Mouse (Mus musculus) lung, postnatal 0 days (tissue): ENCODE results near the gene Trio. TPM values are rescaled to one million over a fixed set of nuclear protein-coding genes. Genes with fewer than 3 reads are reported as not detected.

Source experiments
- ATAC-seq: fragments of 200-750 bp; cut with Nextera tagmentation; 2 replicates; pipeline ENCODE4 v1.8.0; 2017; ENCODE audit warnings: moderate library complexity
- DNase-seq: peaks from one replicate; pipeline ENCODE4 v3.0.0-alpha.2; 2016; ENCODE audit warnings: low spot score
- H3K27ac ChIP-seq: fragments of 300-500 bp; sonication (generic); 2 replicates; pipeline ENCODE4 v1.5.1; 2014; ENCODE audit warnings: antibody characterized with exemption, mild to moderate bottlenecking, low read length, mixed read lengths
- H3K27me3 ChIP-seq: fragments of 300-500 bp; sonication (generic); replicated peaks from 2 replicates; pipeline ENCODE4 v1.6.1; 2014; ENCODE audit warnings: low read length, mixed read lengths; ENCODE audit not compliant: insufficient read depth
- H3K36me3 ChIP-seq: fragments of 300-500 bp; sonication (generic); 2 replicates; pipeline ENCODE4 v1.6.1; 2014; ENCODE audit warnings: low read length, mixed read lengths; ENCODE audit not compliant: insufficient read depth
- H3K4me1 ChIP-seq: fragments of 300-500 bp; sonication (generic); 2 replicates; pipeline ENCODE4 v1.6.1; 2014; ENCODE audit warnings: antibody characterized with exemption, low read depth, low read length, mixed read lengths; ENCODE audit not compliant: insufficient read depth
- H3K4me2 ChIP-seq: fragments of 300-500 bp; sonication (generic); replicated peaks from 2 replicates; pipeline ENCODE4 v1.6.1; 2014; ENCODE audit warnings: low read depth, mild to moderate bottlenecking, low read length, moderate library complexity, mixed read lengths
- H3K4me3 ChIP-seq: fragments of 300-500 bp; sonication (generic); 2 replicates; pipeline ENCODE4 v1.5.1; 2014; ENCODE audit warnings: low read depth, low read length
- H3K9ac ChIP-seq: fragments of 300-500 bp; sonication (generic); replicated peaks from 2 replicates; pipeline ENCODE4 v1.6.1; 2014; ENCODE audit warnings: low read depth, mild to moderate bottlenecking
- H3K9me3 ChIP-seq: fragments of 300-500 bp; sonication (generic); 2 replicates; pipeline ENCODE4 v1.6.1; 2016; ENCODE audit warnings: low read length, mixed read lengths
- CTCF ChIP-seq: IDR thresholded peaks from 2 replicates; pipeline ENCODE4 v1.5.1; 2016; ENCODE audit warnings: antibody characterized with exemption, mild to moderate bottlenecking
- EP300 ChIP-seq: IDR thresholded peaks from 2 replicates; pipeline ENCODE4 v1.6.1; 2016; ENCODE audit warnings: antibody characterized with exemption, mild to moderate bottlenecking, control low read depth
- WGBS: fragments of 180-500 bp; shearing (Covaris S2); extraction: QIAGEN DNeasy Blood & Tissue Kit; methylation state at CpG from one replicate; pipeline ENCODE4 v1.1.7; 2014; 5-methylcytosine and 5-hydroxymethylcytosine counted together
- polyA plus RNA-seq: library from polyadenylated mRNA; unstranded; fragments of >200 nt; fragmentation: Nextera tagmentation; extraction: Ambion mirVana; gene quantifications from 2 replicates; pipeline ENCODE4 v1.2.1, GENCODE M21; 2015

Trio gene
- polyA plus RNA-seq, 1 experiment from 2014 or later: 15.6 TPM

DNA sequence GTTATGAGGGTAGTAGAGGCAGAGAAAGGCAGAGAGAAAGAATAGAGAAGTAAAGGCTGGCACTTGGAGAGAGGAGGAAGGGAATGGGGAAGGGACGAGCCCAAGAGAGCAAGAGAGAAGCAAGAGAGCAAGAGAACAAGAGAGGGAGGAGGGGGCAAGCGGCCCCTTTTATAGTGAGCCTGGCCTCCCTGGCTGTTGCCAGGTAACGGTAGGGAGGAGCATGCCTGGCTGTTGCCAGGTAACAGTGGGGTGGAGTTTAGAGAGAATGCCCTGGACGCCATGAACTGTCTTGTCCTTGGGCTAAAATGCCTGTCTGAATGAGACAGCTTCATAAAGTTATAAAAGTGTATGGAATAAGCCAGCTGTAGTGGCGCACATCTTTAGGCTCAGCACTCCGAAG lies 34.8 kb upstream of the Trio start:
- WGBS: 61% methylated on average over 6 of the region's 6 CpGs
- H3K9ac ChIP-seq: no peak overlapping the region

DNA sequence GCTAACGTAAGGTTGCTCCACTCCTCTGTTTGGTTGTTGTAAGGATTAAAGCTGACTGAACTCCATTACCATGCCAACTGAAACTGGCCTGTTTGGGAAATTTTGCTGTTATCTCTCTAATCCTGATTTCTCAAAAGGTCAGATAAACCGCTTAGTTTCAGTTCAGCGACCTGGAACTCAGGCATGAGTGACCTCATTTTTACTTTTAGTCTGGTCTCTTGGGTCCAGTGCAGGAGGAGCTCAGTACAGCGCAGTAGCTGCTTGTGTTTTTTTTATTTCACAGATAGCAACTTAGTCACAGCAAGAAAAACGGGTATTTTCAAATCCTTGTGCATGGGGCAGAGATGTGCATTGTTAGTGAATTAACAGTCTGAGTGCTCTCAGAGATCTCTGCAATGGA lies 31.9 kb upstream of the Trio start:
- H3K27ac ChIP-seq: no peak overlapping the region
- ATAC-seq: no peak
- H3K27me3 ChIP-seq: no peaks in the 10 kb centered on the region
- TF ChIP-seq CTCF (no peak), EP300 (no peak)
- DNase-seq: no peak
- no peaks in the 10 kb centered on the region for H3K36me3 ChIP-seq
- no peak overlapping the region for H3K4me2 ChIP-seq
- no peak overlapping the region for H3K4me3 ChIP-seq
- no peaks in the 10 kb centered on the region for H3K4me1 ChIP-seq
- 56% methylated on average over 5 of the region's 5 CpGs for WGBS
- no peaks in the 10 kb centered on the region for H3K9me3 ChIP-seq
- H3K9ac ChIP-seq: no peak overlapping the region

More for the DNA sequence above, 34.8 kb upstream of the Trio start:
- no peaks in the 10 kb centered on the region for H3K4me1 ChIP-seq
- no peak overlapping the region for H3K4me3 ChIP-seq
- H3K27me3 ChIP-seq: no peaks in the 10 kb centered on the region
- H3K4me2 ChIP-seq: no peak overlapping the region
- ATAC-seq (no peak), DNase-seq (no peak)
- no peaks in the 10 kb centered on the region for H3K9me3 ChIP-seq
- no peak overlapping the region for H3K27ac ChIP-seq
- TF ChIP-seq EP300 (no peak), CTCF (no peak)
- no peaks in the 10 kb centered on the region for H3K36me3 ChIP-seq

DNA sequence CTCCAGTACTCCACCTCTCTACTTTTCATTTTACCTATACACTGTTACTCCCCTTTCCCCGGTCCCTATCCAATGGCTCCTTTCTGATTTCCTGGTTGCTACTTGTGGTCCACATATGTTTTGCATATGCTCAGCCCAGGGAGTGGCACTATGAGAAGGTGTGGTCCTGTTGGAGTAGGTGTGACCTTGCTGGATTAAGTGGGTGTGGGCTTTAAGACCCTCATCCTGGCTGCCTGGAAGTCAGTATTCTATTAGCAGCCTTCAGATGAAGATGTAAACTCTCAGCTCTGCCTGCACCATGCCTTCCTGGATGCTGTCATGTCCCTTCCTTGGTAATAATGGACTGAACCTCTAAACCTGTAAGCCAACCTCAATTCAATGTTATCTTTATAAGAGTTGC lies 29.1 kb upstream of the Trio start:
- H3K27me3 ChIP-seq: no peaks in the 10 kb centered on the region
- no peak overlapping the region for H3K9ac ChIP-seq
- TF ChIP-seq CTCF (no peak), EP300 (no peak)
- H3K27ac ChIP-seq: no peak overlapping the region
- ATAC-seq (no peak), DNase-seq (no peak)
- no peaks in the 10 kb centered on the region for H3K36me3 ChIP-seq
- no peaks in the 10 kb centered on the region for H3K9me3 ChIP-seq
- WGBS: 92% methylated on average over 1 of the region's 1 CpGs
- peaks cover 3% of the 10 kb centered on the region; the same call in 1 of the 2 replicates for H3K4me1 ChIP-seq
- H3K4me3 ChIP-seq: no peak overlapping the region
- no peak overlapping the region for H3K4me2 ChIP-seq

DNA sequence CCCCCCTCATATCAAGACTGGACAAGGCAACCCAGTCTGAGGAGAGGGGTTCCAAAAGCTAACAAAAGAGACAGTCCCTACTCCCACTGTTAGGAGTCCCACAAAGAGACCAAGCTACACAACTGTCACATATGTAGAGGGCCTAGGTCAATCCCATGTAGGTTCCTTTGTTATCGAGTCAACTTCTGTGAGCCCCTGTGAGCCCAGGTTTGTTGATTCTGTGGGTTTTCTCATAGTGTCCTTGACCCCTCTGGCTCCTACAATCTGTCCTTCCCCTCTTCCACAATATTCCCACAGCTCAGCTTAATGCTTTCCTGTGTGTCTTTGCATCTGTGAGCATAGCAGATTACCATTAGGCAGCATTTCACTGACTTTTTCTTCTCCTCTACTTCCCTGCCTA lies 28.5 kb upstream of the Trio start:
- no peak overlapping the region for H3K27ac ChIP-seq
- H3K9me3 ChIP-seq: no peaks in the 10 kb centered on the region
- peaks cover 3% of the 10 kb centered on the region; the same call in 1 of the 2 replicates for H3K4me1 ChIP-seq
- H3K4me3 ChIP-seq: no peak overlapping the region
- no peak for ATAC-seq
- WGBS: 22% methylated on average over 1 of the region's 1 CpGs
- no peaks in the 10 kb centered on the region for H3K36me3 ChIP-seq
- TF ChIP-seq CTCF (no peak), EP300 (no peak)
- no peak overlapping the region for H3K4me2 ChIP-seq
- no peak overlapping the region for H3K9ac ChIP-seq
- no peaks in the 10 kb centered on the region for H3K27me3 ChIP-seq
- no peak for DNase-seq

DNA sequence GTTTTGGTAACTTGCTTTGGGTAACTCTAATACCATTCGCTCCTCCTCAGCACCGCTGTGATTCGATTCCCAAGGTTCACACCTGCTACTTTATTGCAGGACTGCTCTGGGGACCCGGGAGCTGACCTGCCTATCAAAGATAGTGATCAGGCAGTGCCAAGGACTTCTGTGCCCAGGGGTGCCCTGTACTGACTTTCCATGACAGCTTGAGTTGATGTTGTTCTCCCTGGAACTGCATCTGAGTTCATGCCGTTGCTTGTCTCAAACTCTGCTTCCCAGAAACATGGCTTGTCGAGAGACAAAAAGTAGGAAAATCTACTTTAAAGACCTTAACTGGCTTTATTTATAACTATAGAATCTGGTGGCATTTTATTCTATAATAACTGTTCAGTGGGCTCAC lies 27.6 kb upstream of the Trio start:
- H3K4me3 ChIP-seq: no peak overlapping the region
- no peaks in the 10 kb centered on the region for H3K27me3 ChIP-seq
- ATAC-seq (no peak), DNase-seq (no peak)
- H3K36me3 ChIP-seq: no peaks in the 10 kb centered on the region
- H3K4me2 ChIP-seq: no peak overlapping the region
- H3K9me3 ChIP-seq: no peaks in the 10 kb centered on the region
- H3K4me1 ChIP-seq: peaks cover 3% of the 10 kb centered on the region; the same call in 1 of the 2 replicates
- no peak for TF ChIP-seq CTCF
- TF ChIP-seq EP300: no peak
- H3K9ac ChIP-seq: no peak overlapping the region
- 63% methylated on average over 6 of the region's 6 CpGs for WGBS
- H3K27ac ChIP-seq: no peak overlapping the region

DNA sequence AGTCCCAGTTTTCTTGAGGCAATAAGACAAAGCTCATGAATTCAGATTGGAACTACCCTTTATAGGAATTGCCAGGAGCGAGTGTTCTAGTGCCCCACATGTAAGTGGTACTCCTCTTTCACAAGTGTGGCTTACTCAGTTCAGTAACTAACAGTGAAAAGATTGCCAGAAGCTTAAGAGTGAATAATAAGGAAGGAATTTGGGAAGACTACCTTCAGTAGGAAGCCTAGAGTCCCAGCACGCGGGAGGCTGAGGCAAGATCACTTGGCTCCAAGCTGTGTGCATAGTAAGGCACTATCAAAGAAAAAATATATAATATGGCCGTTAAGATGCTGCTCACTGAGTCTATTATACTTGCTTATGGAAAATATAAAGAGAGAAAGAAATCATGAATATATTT lies 26.2 kb upstream of the Trio start:
- H3K27ac ChIP-seq: no peak overlapping the region
- H3K4me3 ChIP-seq: no peak overlapping the region
- TF ChIP-seq CTCF: no peak
- 57% methylated on average over 4 of the region's 4 CpGs for WGBS
- no peaks in the 10 kb centered on the region for H3K36me3 ChIP-seq
- ATAC-seq: no peak; the same call in 1 of the 2 replicates
- H3K9me3 ChIP-seq: no peaks in the 10 kb centered on the region
- H3K27me3 ChIP-seq: no peaks in the 10 kb centered on the region
- H3K4me1 ChIP-seq: peaks cover 3% of the 10 kb centered on the region; the same call in 1 of the 2 replicates
- peak; percentile 37 for DNase-seq
- no peak overlapping the region for H3K4me2 ChIP-seq
- H3K9ac ChIP-seq: no peak overlapping the region

DNA sequence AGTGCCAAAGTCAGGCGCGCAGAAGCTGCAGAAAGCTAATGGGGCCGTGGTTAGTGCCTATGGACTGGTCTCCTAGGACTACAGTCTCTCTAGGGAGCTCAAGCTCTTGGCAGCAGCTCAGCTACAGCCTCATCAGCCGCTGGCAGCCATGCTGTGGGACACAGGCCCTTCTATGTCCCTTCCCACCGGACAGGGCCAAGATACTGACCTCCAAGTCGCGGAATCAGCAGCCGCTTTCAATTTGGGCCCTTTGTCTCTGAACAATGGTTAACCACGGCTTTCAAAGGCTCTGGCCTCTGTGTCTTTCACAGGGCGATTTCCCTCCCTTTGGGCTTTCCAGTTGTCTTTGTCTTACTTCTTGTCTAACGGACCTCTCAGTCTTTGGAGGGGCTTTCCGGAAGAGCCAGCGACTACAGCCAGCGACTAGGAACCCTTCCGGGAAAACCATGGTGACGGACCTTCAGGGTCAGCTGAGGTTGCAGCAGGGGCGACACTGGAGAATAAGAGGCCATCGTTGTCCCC lies 25.5 kb upstream of the Trio start:
- Histone ChIP-seq H3K27me3 (no peaks in the 10 kb centered on the region), H3K9me3 (no peaks in the 10 kb centered on the region), H3K4me2 (peak overlapping the region; percentile 36), H3K4me3 (no peak overlapping the region), H3K27ac (no peak overlapping the region), H3K9ac (no peak overlapping the region), H3K36me3 (no peaks in the 10 kb centered on the region), H3K4me1 (peaks cover 3% of the 10 kb centered on the region; the same call in 1 of the 2 replicates)
- WGBS: 41% methylated on average over 18 of the region's 18 CpGs
- TF ChIP-seq EP300: no peak
- no peak for TF ChIP-seq CTCF
- DNase-seq: no peak
- peak; percentile 44; the same call in 1 of the 2 replicates for ATAC-seq
